Mouse (Mus musculus) adrenal gland, adult 8-10 months (tissue): Measurements from ENCODE around the gene Gng12. TPM values are rescaled to one million over a fixed set of nuclear protein-coding genes. Genes with fewer than 3 reads are reported as not detected.
"Not testable (repeated sequence)": the region's sequence is repeated elsewhere in the genome, so short reads cannot be mapped to it uniquely, and the experiment has no call there.

Experiments used
- DNase-seq: peaks from one replicate; pipeline ENCODE4 v3.0.0; 2022
- total RNA-seq, 4 experiments: library from RNA; stranded (reverse); gene quantifications; 2 replicates each; pipeline ENCODE4 v1.2.4; 2022

Gene Gng12
- total RNA-seq, 4 experiments from 2014 or later, result 53.7 to 69.5 (median 59.3) TPM

DNA sequence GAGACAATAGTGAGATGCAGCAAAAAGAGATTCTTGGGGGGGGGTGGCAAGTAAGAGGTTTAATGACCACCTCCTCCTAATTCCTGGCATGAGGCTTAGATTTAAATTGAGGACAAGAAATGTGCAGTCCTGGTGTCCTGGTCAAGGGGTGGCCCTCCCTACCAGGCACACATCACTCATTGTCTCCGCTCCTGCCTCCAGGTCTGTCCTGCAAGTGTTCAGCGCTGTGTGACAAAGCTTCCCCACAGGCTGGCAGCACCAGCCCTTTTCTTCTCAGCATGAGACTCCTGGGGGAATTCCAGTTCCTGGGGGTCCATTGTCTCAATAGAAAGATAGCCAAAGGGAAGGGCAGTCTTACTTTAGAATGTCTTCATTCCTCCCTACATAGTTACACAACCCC, 134.2 kb downstream of the Gng12 start:
- no peak for DNase-seq

GRCm38 (mm10) chr6:67030846-67031245, 134.6 kb downstream of the Gng12 start:
- DNase-seq, result no peak

GRCm38 (mm10) chr6:67032551-67032950, 136.4 kb downstream of the Gng12 start:
- DNase-seq, result not testable (repeated sequence)

DNA sequence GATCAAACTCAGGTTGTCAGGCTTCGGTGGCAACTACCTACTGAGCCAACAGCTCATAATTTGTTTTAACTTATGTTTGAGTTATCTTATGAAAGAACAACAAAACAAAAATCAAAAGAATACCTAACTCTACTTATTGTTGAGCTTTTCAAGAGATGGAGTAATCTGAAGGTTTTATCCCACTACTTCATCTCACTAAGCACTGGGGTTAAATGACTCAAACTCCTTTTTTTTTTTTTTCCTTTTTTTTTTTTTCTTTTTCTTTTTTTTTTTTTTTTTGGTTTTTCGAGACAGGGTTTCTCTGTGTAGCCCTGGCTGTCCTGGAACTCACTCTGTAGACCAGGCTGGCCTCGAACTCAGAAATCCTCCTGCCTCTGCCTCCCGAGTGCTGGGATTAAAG, 136.8 kb downstream of the Gng12 start:
- DNase-seq, result not testable (repeated sequence)

DNA sequence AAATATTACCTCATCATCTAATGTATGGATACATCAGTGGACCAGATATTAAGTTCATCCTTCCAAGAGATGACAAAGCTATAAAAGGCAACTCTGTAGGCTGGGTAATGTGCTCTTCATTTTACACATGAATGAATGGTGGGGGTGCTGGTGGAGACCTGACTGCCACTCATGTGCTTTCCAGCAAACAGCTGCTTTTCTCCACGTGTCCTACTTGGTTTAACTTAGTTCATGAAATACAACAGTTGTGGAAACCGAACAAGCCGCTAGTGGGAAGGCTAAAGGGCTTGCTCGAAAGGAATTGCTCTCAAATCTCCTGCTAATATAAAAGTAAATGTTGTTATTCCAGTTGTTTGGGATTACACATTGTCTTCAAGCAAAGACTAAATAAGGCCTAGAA, 137.4 kb downstream of the Gng12 start:
- no peak for DNase-seq

DNA sequence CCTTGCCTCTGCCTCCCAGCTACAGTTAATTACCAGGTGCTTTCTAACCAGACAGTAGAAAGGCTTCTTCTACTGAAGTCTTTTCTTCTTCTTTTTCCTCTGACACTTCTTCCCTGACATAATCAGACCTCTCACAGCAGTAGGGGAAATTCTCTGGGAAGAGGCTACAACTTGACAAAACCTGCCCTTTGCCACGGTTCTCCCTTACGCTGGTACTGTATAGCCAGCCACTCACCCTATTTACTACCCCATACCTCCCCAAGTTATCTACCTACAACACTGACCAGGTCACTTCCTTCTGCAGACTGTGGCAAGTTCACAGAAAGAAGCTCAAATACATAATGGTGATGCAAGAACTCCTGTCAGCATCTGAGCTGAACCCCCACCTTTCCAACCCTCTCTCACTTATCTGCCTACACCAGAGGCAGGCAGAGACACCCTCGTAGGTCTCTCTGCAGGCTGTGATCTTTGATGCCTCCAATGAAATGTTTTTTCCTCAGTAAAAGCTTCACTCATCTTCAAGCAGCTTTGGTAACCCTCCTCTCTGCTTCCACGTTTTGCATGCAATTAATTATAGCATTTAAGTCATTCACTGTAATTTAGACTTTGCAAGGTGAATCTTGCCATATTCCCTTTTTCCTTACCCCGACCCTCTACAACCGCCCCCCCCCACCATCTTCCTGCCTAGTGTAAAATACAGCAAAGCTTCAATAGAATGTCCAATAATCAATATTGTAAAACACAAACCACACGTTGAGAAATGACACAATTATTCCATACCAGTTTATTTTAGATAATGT, 138.3 kb downstream of the Gng12 start:
- DNase-seq, result no peak

DNA sequence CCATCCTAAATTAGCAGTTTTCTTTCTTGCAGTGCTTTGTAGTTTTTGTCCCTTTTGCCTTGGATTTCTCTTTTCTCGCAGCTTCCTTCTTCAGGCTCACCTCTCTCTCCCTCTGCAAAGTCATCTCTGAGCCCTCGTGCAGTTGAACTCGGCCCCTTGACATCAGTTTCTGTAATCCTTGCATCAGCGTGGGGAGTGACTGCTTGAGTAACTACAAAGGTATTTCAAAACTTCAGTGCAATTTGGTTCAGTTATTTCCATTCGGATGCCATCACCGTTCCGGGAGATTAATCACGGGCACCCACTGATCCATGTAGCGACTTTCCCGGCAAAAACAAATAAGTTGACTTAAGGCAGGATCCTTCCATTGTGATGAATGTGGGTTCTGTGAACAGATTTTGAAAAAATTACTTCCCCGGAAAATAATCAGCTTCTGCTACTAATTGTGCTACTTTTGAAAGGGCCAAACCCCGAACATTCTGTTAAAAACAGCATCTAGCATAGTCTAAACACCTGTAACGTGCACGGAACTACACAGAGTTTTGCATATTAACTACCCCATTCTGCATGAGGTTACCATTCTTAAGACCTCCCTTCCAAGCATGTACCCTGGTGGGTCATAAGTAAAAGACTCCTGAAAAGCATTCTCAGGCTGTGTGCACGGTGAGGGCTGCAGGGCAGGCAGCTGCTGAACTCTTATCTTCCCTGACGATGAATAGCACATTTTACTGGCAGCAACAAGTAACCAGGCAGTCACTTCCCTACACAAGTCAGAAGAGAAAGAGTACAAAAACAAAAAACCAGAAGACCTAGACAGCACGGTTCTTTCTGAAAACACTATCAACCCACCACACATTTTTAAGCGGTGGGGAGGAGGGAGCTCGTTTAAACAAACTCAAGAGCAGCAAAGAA, 139.4 kb downstream of the Gng12 start:
- peak; percentile 19 for DNase-seq

- peak; percentile 83 for DNase-seq
Observed at GRCm38 (mm10) chr6:67036356-67036811, 140.2 kb downstream of the Gng12 start.

DNA sequence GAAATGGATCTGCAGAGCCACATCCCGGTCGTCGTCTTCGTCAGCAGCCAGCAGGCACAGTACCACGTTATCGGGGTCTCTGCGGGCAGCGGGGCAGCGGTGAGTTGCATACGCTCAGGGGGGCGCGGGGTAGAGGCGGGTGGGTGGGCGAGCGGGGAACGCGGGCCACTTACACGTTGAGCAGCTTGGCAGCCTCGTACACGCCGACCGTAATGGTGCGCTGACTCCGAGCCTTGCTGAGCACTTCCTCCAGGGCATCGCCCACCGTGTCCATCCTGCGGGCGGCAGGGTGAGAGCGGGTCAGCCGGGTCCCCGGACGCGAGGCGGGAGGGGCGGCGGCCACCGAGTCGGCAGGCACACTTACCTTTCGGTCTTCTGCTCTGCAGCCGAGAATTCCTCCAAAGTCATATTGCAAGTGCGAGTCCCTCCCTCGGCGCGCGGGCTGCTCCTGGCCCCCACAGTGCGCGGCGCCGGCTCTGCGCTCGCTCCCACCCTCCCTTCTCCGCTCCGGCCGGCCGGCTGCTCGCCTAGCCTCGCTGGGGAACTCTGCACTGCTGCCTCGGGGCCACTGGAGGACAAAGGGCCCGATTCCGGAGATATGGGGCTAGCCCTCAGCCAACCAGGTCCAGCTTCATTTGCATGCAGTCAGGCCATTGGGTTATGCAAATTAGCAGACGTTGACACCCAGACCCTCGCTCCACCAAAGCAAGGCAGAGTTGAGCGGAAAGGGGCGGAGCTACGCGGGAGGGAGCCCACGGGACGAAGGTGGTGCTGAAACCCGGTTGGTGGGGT, 140.8 kb downstream of the Gng12 start, which contains the start of gene Gadd45a:
TSS of gene Gadd45a (minus strand) at position 621 of the 792 bp plus-strand sequence.
- peak; percentile 98 for DNase-seq

DNA sequence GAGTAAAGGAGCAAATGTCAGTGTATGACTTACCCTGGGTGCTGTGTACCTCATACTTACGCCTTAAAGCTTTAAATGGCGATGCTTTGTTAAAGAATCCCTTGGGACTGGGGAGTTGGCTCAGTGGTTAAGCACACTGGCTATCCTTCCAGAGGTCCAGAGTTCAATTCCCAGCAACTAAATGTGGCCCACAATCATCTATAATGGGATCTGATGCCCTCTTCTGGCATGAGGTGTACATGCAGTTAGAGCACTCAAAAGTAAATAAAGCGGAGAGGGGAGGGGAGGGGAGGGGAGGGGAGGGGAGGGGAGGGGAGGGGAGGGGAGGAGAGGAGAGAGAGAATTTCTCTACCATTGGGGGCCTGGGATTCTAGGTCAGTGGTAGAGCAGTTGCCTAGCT, 142.8 kb downstream of the Gng12 start:
- no peak for DNase-seq

DNA sequence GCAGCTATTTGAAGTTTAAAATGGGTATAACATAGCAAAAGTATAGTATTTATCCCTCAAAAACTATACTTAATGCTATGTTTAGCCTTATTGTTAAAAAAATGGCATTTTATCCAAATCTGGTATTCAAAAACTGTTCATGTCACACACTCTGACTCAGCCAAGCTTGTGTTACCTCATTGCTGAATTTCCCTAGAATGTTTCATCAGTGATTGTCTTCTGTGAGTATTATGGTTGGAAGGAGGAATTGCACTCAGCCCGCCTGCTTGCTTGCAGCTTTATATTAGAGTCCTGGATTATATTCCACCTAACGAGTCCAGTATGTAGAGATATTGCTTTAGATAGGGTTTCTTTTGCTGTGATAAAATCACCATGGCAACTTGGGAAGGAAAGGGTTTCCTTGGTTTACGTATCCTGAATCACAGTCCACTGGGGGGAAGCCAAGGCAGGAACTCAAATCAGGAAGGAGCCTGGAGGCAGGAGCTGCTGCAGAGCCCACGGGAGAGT, 144.8 kb downstream of the Gng12 start:
- no peak for DNase-seq

DNA sequence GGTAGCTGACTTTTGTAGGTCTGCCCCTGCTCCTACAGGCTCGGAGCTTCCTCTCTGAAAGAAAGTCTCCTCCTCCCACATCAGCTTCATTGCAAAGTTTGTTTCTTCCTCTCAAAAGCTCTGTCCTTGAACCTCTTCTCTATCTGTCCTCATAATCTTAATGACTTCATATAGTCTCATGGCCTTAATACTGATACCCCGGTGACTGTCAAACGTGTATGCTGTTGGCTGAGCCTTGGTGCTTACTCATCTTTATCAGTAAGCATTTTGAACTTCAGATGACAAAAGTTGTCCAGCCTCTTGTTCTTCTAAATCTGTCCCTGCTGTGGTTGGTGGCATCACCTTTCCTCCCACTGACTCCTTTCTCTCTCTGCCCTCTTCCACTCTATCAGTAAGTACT, 149.2 kb downstream of the Gng12 start:
- no peak for DNase-seq

GRCm38 (mm10) chr6:67046937-67047336, 150.7 kb downstream of the Gng12 start:
- no peak for DNase-seq

DNA sequence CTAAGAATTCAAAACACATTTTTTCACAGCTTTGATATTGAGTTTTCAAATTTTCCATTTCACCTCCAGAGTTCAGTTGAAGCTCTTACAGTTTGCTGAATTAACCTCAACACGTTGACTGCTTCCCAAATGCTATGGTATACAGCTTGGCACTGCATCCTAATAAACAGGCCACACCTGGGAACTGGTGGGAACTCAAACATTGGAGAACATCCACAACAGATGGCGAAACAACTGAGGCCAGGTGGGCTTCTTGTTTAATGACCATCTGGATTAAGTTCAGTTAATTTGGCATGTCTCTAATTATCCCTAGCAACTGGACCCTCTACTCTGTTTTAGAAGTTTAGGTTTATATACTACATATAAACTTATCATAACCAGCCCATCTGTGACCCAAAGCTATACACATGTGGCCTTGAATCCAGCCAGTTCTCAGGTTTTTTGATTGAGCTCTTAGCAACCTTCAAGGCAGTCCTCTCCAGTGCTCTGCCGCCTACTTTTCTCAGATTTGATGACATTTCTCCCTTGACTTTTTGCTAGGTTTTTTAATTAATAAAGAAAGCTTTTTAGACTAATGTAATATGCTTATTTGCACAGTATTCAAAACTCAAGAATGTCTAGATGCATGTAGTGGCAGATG, 152.0 kb downstream of the Gng12 start:
- DNase-seq, result no peak

DNA sequence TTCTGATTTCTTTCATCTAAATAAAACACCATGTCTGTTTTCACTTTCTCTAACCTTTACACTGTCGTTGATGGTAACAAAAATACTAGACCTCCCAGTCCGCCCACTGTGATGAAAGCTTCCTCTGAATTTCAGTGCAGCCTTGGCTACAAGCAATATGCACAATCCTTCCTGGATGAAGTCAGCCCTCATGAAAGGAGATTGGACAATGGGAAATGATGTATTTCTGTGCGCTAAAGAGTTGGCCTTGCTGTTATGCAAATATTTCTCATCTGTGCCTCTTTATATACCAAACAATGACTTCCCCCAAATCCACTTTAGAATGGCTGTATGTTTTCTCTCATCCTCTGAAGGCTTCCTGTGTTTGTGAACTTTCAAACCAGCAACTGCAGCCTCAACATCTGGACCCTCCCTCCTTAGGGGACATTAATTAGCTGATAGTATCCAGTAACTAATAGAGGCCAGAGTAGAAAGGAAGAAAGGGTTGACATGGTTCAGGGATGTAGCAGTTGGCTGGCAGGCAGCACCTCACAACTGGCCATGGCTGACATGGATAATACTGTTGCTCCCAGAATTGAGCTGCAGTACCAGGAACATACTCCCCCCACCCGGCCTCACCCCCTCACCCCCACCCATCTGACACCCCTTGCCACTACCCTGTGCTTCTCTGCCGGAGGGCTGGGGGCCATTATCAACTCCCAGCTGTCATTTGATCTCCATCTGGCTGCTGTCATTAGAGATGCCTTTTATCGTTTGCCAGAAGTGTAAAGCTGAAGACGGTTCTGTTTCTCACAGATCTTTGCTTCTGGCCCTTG, 152.9 kb downstream of the Gng12 start:
- DNase-seq, result no peak

GRCm38 (mm10) chr6:67049695-67050038, 153.5 kb downstream of the Gng12 start:
- DNase-seq, result no peak

- no peak for DNase-seq
Observed at GRCm38 (mm10) chr6:67050063-67050462, 153.9 kb downstream of the Gng12 start.

DNA sequence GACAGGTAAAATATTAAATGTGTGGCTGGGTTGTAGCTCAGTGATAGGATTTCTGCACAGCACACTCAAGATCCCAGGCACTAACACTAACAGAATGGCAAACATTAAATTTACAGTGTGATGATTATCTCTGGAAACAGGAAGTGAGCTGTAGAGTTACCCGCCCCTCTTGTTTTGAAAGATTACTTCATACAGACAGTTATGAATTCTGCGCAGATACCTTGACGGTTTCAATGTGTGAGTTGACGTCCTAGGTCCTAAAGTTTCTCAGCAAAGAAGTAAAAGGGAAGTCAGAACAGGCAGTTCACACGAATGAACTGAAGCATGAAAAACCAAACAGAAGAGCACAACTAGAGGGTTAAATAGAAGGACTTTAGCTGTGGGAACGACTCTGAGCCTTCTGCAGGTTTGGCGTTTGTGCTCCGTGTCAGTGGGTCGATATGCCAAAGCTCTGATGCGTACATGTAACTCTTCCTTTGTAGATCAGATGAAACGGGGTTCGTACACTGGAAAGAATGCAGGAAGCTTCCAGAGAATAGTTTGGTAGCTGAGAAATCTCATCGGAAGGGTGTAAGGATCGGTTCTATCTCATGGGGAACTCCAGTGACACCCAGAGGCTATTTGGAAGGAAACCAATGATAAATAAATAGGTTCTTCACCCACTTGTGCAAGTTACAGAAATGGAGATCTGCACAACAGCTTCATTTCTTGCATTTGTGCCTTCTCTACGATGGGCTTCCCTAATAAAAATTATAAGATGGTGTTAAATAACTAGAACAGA, 160.1 kb downstream of the Gng12 start:
- no peak for DNase-seq

- no peak for DNase-seq
Observed at GRCm38 (mm10) chr6:67056889-67057564, 160.8 kb downstream of the Gng12 start.

DNA sequence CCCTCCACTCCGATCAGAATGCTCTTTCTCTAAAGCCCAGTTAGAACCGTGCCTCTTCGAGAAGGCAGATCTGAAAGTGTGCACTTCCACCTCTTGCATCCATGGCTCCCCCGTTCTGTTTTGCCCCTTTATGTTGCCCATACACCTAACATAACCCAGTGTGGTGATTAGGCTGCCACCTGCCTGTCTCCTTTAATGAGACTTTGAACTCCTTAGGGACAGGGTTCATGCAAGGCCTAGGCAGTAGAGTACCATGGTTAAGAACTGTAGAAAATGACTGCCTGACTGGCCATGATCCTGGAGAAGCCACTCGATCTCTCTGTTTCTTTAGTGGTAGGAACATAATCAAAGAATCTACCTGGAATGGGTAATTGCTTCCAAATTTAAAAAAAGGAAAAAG, 161.4 kb downstream of the Gng12 start:
- no peak for DNase-seq
